Mouse (Mus musculus): ENCODE results near the gene Gabrr2. TPM values are rescaled to one million over a fixed set of nuclear protein-coding genes. Genes with fewer than 3 reads are reported as not detected.
"Not testable (repeated sequence)": the region's sequence is repeated elsewhere in the genome, so short reads cannot be mapped to it uniquely, and the experiment has no call there.

The Gabrr2 gene
- polyA plus RNA-seq, 1 experiment: 0.48 TPM

- Histone ChIP-seq H3K79me2 (ENCODE audit: control insufficient read depth, insufficient read depth) (no peaks in the 10 kb centered on the region), H3K4me2 (ENCODE audit: low read depth) (no peak overlapping the region), H3K27me3 (ENCODE audit: control insufficient read depth, insufficient read depth, insufficient read length) (peaks cover 4% of the 10 kb centered on the region), H3K36me3 (ENCODE audit: control insufficient read depth, insufficient read depth) (no peaks in the 10 kb centered on the region), H3K4me3 (no peak overlapping the region), H3ac (ENCODE audit: control insufficient read depth, insufficient read length) (no peak overlapping the region)
- TF ChIP-seq POLR2A (IDR thresholded peaks at IDR 0.05; ENCODE audit: insufficient read length, low read depth) (no peak), MYOD1 (IDR thresholded peaks at IDR 0.05; ENCODE audit: control insufficient read depth in 1 of 3, insufficient read length in 2 of 3, low read depth in 2 of 3) (no peak), TCF12 (IDR thresholded peaks at IDR 0.05; ENCODE audit: insufficient read depth, poor library complexity, severe bottlenecking) (no peak), E2F4 (IDR thresholded peaks at IDR 0.05; ENCODE audit: insufficient read depth) (no peak), TCF3 (IDR thresholded peaks at IDR 0.05; ENCODE audit: insufficient read length, low read depth) (no peak), MAX (IDR thresholded peaks at IDR 0.05; ENCODE audit: low read depth) (no peak), MYOG (IDR thresholded peaks at IDR 0.05; ENCODE audit: control insufficient read depth in 1 of 3, insufficient read depth in 1 of 3, insufficient read length in 2 of 3, low read depth in 2 of 3) (no peak), SRF (IDR thresholded peaks at IDR 0.05; ENCODE audit: control insufficient read depth, insufficient read length, low read depth) (no peak), CEBPB (IDR thresholded peaks at IDR 0.05; ENCODE audit: insufficient read depth, poor library complexity, severe bottlenecking) (no peak), REST (IDR thresholded peaks at IDR 0.05; ENCODE audit: insufficient read depth, insufficient read length) (no peak), POLR2AphosphoS2 (IDR thresholded peaks at IDR 0.05; ENCODE audit: insufficient read length, low read depth) (no peak), USF1 (IDR thresholded peaks at IDR 0.05; ENCODE audit: low read depth) (no peak)
Measured at GRCm38 (mm10) chr4:33109720-33110458, 47.1 kb downstream of the Gabrr2 start.

- no peak overlapping the region for H3K4me3 ChIP-seq
- H3ac ChIP-seq (ENCODE audit: control insufficient read depth, insufficient read length): no peak overlapping the region
- peaks cover 4% of the 10 kb centered on the region for H3K27me3 ChIP-seq (ENCODE audit: control insufficient read depth, insufficient read depth, insufficient read length)
- H3K79me2 ChIP-seq (ENCODE audit: control insufficient read depth, insufficient read depth): no peaks in the 10 kb centered on the region
- no peaks in the 10 kb centered on the region for H3K36me3 ChIP-seq (ENCODE audit: control insufficient read depth, insufficient read depth)
- no peak overlapping the region for H3K4me2 ChIP-seq (ENCODE audit: low read depth)
- TF ChIP-seq TCF12 (IDR thresholded peaks at IDR 0.05; ENCODE audit: insufficient read depth, poor library complexity, severe bottlenecking): no peak
- TF ChIP-seq POLR2AphosphoS2 (IDR thresholded peaks at IDR 0.05; ENCODE audit: insufficient read length, low read depth): no peak
Measured at GRCm38 (mm10) chr4:33110845-33111244, 48.0 kb downstream of the Gabrr2 start.

DNA sequence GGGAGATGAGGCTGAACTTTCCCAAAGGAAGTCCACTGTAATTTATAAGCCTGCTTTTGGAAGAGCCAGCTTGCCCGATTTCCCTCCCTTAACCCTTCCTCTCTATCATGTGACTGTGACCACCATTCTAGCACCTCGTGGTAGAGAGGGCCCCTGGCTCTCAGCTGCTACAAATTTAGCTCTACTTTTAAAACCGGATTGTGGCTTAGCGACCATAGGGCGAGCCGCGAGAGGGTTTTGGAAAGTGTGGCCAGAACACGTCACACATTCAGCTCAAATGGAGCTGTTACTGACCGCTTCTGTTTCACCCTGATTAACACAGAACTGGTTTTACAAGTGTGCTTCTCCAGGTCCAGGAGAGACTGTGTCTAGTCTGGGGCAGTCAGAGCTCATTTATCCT, 48.6 kb downstream of the Gabrr2 start:
- no peak overlapping the region for H3ac ChIP-seq (ENCODE audit: control insufficient read depth, insufficient read length)
- H3K4me2 ChIP-seq (ENCODE audit: low read depth): no peak overlapping the region
- H3K27me3 ChIP-seq (ENCODE audit: control insufficient read depth, insufficient read depth, insufficient read length): peaks cover 4% of the 10 kb centered on the region
- H3K79me2 ChIP-seq (ENCODE audit: control insufficient read depth, insufficient read depth): no peaks in the 10 kb centered on the region
- no peaks in the 10 kb centered on the region for H3K36me3 ChIP-seq (ENCODE audit: control insufficient read depth, insufficient read depth)
- TF ChIP-seq MYOD1 (IDR thresholded peaks at IDR 0.05; ENCODE audit: control insufficient read depth in 1 of 3, insufficient read length in 2 of 3, low read depth in 2 of 3) (no peak), MAX (IDR thresholded peaks at IDR 0.05; ENCODE audit: low read depth) (no peak), TCF12 (IDR thresholded peaks at IDR 0.05; ENCODE audit: insufficient read depth, poor library complexity, severe bottlenecking) (no peak), E2F4 (IDR thresholded peaks at IDR 0.05; ENCODE audit: insufficient read depth) (no peak)
- H3K4me3 ChIP-seq: no peak overlapping the region

- not testable (repeated sequence) for H3K27me3 ChIP-seq (ENCODE audit: control insufficient read depth, insufficient read depth, insufficient read length); H3K79me2 ChIP-seq (ENCODE audit: control insufficient read depth, insufficient read depth); H3K36me3 ChIP-seq (ENCODE audit: control insufficient read depth, insufficient read depth); H3K4me2 ChIP-seq (ENCODE audit: low read depth); H3ac ChIP-seq (ENCODE audit: control insufficient read depth, insufficient read length); H3K4me3 ChIP-seq
Measured at GRCm38 (mm10) chr4:33112866-33113265, 50.1 kb downstream of the Gabrr2 start.

- not testable (repeated sequence) for H3K4me3 ChIP-seq; H3ac ChIP-seq (ENCODE audit: control insufficient read depth, insufficient read length); H3K36me3 ChIP-seq (ENCODE audit: control insufficient read depth, insufficient read depth); H3K27me3 ChIP-seq (ENCODE audit: control insufficient read depth, insufficient read depth, insufficient read length); H3K4me2 ChIP-seq (ENCODE audit: low read depth); H3K79me2 ChIP-seq (ENCODE audit: control insufficient read depth, insufficient read depth)
Measured at GRCm38 (mm10) chr4:33119118-33119517, 56.3 kb downstream of the Gabrr2 start.

DNA sequence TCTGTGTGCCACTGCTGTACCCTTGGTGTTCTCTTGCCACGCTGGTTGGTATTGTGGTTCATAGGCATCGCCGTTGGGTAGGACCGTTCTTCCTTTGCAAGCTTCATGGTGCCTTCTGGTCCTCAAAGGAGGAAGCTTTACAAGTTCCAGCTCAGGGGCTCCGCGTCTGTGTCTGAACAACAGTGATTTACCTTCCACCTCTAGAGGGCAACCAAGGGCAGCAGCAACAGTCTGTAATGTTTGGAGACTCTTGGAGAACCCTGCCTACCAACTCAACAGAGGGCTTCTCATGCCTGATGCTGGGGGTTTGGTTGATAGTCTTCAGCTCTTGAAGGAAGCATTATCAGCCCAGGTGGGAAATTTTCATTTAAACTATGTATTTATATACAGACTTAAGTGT, 61.7 kb downstream of the Gabrr2 start:
- no peaks in the 10 kb centered on the region for H3K79me2 ChIP-seq (ENCODE audit: control insufficient read depth, insufficient read depth)
- no peak for TF ChIP-seq MYOD1 (IDR thresholded peaks at IDR 0.05; ENCODE audit: control insufficient read depth in 1 of 3, insufficient read length in 2 of 3, low read depth in 2 of 3)
- TF ChIP-seq TCF12 (IDR thresholded peaks at IDR 0.05; ENCODE audit: insufficient read depth, poor library complexity, severe bottlenecking): no peak
- no peak for TF ChIP-seq POLR2A (IDR thresholded peaks at IDR 0.05; ENCODE audit: insufficient read length, low read depth)
- no peak for TF ChIP-seq MYOG (IDR thresholded peaks at IDR 0.05; ENCODE audit: control insufficient read depth in 1 of 3, insufficient read depth in 1 of 3, insufficient read length in 2 of 3, low read depth in 2 of 3)
- TF ChIP-seq POLR2AphosphoS2 (IDR thresholded peaks at IDR 0.05; ENCODE audit: insufficient read length, low read depth): no peak
- TF ChIP-seq E2F4 (IDR thresholded peaks at IDR 0.05; ENCODE audit: insufficient read depth): no peak
- TF ChIP-seq CEBPB (IDR thresholded peaks at IDR 0.05; ENCODE audit: insufficient read depth, poor library complexity, severe bottlenecking): no peak
- TF ChIP-seq MAX (IDR thresholded peaks at IDR 0.05; ENCODE audit: low read depth): no peak
- no peak for TF ChIP-seq USF1 (IDR thresholded peaks at IDR 0.05; ENCODE audit: low read depth)
- no peak for TF ChIP-seq TCF3 (IDR thresholded peaks at IDR 0.05; ENCODE audit: insufficient read length, low read depth)
- no peak for TF ChIP-seq SRF (IDR thresholded peaks at IDR 0.05; ENCODE audit: control insufficient read depth, insufficient read length, low read depth)
- TF ChIP-seq REST (IDR thresholded peaks at IDR 0.05; ENCODE audit: insufficient read depth, insufficient read length): no peak
- no peak overlapping the region for H3K4me2 ChIP-seq (ENCODE audit: low read depth)
- no peaks in the 10 kb centered on the region for H3K27me3 ChIP-seq (ENCODE audit: control insufficient read depth, insufficient read depth, insufficient read length)
- H3ac ChIP-seq (ENCODE audit: control insufficient read depth, insufficient read length): no peak overlapping the region
- no peak overlapping the region for H3K4me3 ChIP-seq
- no peaks in the 10 kb centered on the region for H3K36me3 ChIP-seq (ENCODE audit: control insufficient read depth, insufficient read depth)
